Mouse (Mus musculus) layer of hippocampus, postnatal 25 days (tissue): ENCODE measurements around the gene Gpr4. TPM values are rescaled to one million over a fixed set of nuclear protein-coding genes. Genes with fewer than 3 reads are reported as not detected.

Experiments used
- DNase-seq, 2 experiments: peaks; one replicate each; pipeline ENCODE4 v3.0.0; 2022; ENCODE audit warnings: mixed read lengths in 2 of 2, low spot score in 1 of 2; ENCODE audit errors: extremely low spot score in 1 of 2
- total RNA-seq, 2 experiments: library from RNA; stranded (reverse); gene quantifications; 2 replicates each; pipeline ENCODE4 v1.2.3; 2021

Gpr4 gene
- total RNA-seq = 1 to 10 TPM; 2.2 to 2.5 TPM

GRCm38 (mm10) chr7:19211996-19212755 is at the start of gene Gpr4:
Gene Gpr4 (plus strand): TSS chr7:19212538.
- no peak for DNase-seq

GRCm38 (mm10) chr7:19162928-19163327 is 49.4 kb upstream of the Gpr4 start:
- no peak for DNase-seq

GRCm38 (mm10) chr7:19163752-19164151 is 48.6 kb upstream of the Gpr4 start:
- no peak for DNase-seq

- DNase-seq = no peak
Observed at GRCm38 (mm10) chr7:19164189-19164588, 48.1 kb upstream of the Gpr4 start.

GRCm38 (mm10) chr7:19164978-19165377 is 47.4 kb upstream of the Gpr4 start:
- no peak for DNase-seq

GRCm38 (mm10) chr7:19165656-19166423 is 46.5 kb upstream of the Gpr4 start, which contains the start of gene Gipr:
Gene Gipr (minus strand): TSS chr7:19166127.
- no peak for DNase-seq

- DNase-seq = no peak
Observed at GRCm38 (mm10) chr7:19166990-19167389, 45.3 kb upstream of the Gpr4 start.

- no peak for DNase-seq
Observed at GRCm38 (mm10) chr7:19169506-19169905, 42.8 kb upstream of the Gpr4 start.

- DNase-seq = no peak
Observed at GRCm38 (mm10) chr7:19170142-19170541, 42.2 kb upstream of the Gpr4 start.

GRCm38 (mm10) chr7:19171831-19172230 is 40.5 kb upstream of the Gpr4 start:
- no peak for DNase-seq

- peak; percentile 85 to 95 for DNase-seq
Observed at GRCm38 (mm10) chr7:19172874-19173273, 39.5 kb upstream of the Gpr4 start.

GRCm38 (mm10) chr7:19175708-19176515 is 36.4 kb upstream of the Gpr4 start, which contains the start of gene Eml2:
Gene Eml2 (plus strand): TSS chr7:19176421.
- DNase-seq = peak; percentile 63 to 83

- DNase-seq = no peak
Observed at GRCm38 (mm10) chr7:19176516-19176947, 35.8 kb upstream of the Gpr4 start.

- DNase-seq = no peak
Observed at GRCm38 (mm10) chr7:19177216-19177615, 35.1 kb upstream of the Gpr4 start.

- no peak for DNase-seq
Observed at GRCm38 (mm10) chr7:19178035-19178434, 34.3 kb upstream of the Gpr4 start.

- peak; percentile 75 to 92 for DNase-seq
Observed at GRCm38 (mm10) chr7:19178443-19179092, 33.8 kb upstream of the Gpr4 start.

- peak in 1 of 2 experiments; percentile 46 for DNase-seq
Observed at GRCm38 (mm10) chr7:19179173-19179572, 33.2 kb upstream of the Gpr4 start.

GRCm38 (mm10) chr7:19179936-19180335 is 32.4 kb upstream of the Gpr4 start:
- no peak for DNase-seq

- no peak for DNase-seq
Observed at GRCm38 (mm10) chr7:19180862-19181429, 31.4 kb upstream of the Gpr4 start.

- DNase-seq = no peak
Observed at GRCm38 (mm10) chr7:19184250-19184649, 28.1 kb upstream of the Gpr4 start.
